Mouse (Mus musculus) spleen, adult 10 weeks (tissue): ENCODE measurements around the gene Krt33a. TPM values are rescaled to one million over a fixed set of nuclear protein-coding genes. Genes with fewer than 3 reads are reported as not detected.

Experiments used
- polyA plus RNA-seq: library from polyadenylated mRNA; stranded (reverse); fragments of 350-450 nt; fragmentation: Illumina TruSeq; extraction: RNeasy Lipid Tissue Mini Kit (QIAGEN cat#74804); gene quantifications from one replicate; pipeline ENCODE4 v1.2.3, GENCODE M21; 2015; ENCODE audit warnings: low replicate concordance; ENCODE audit not compliant: insufficient read depth

Krt33a gene
- polyA plus RNA-seq = not detected

DNA sequence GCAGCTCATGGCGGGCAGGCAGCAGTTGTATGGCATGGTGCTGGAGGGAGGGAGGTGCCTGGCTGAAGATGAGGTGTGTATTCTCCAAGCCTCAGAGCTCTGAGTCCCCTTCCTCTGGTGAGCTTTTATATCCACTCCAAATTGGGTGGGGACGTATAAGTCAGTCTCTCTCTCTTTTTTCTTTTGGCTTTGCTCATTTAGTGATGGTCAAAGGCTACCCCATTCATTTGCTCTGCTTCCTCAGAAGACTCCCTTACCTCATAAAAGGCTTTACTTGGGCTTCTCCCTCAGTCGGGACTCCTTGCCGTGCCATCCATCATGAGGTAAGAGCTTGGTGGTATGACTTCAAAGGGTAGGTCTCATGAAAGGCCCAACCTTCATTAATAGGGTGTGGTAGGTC, at the start of gene Krt33a:
TSS of gene Krt33a (minus strand) at position 101 of the 400 bp plus-strand sequence.

GRCm38 (mm10) chr11:100050451-100050850, 34.4 kb upstream of the Krt33a start, which contains the start of gene Krt31:
Krt31 (minus strand) TSS chr11:100050551.

GRCm38 (mm10) chr11:100041454-100041853, 25.4 kb upstream of the Krt33a start, which contains the start of gene Krt34:
Krt34 (minus strand) TSS chr11:100041554.

DNA sequence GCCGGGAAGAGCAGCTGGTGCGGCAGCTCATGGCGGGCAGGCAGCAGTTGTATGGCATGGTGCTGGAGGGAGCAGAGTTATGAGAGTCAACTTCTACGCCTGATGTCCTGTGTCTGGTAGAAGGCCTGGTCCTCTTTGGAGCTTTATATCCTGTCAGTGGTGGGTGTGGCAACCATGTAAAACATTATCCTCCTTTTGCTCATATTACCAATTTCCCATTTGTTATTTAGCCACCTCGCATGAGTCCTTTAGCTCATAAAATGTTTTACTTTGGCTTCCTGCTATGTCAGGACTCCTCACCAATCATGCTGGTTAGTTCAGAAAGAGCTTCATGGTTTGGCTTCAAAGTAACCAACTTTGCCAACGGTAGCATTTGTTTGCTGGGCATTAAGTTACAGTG, 13.8 kb upstream of the Krt33a start, which contains the start of gene Krt33b:
TSS of gene Krt33b (minus strand) at position 101 of the 400 bp plus-strand sequence.

GRCm38 (mm10) chr11:99993620-99994383, 22.2 kb downstream of the Krt33a start, which contains the start of gene Krtap17-1:
Krtap17-1 (minus strand) TSS chr11:99993994.

DNA sequence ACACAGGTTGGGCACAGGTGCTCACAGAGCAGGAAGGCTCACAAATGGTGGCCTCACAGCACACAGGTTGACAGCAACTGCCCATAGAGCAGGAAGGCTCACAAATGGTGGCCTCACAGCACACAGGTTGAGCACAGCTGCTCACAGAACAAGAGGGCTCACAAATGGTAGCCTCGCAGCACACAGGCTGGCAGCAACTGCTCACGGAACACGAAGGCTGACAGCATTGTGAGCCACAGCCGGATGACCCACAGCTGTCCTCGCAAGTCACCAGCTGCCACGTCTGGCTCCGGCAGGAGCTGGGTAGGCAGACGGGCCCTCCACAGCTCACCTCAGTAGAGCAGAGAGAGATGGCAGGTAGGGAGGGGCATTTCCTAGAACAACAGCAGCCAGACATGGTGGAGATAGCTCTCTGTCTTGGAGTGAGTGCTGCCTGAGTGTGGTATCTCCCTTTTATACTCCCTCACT, 29.8 kb downstream of the Krt33a start, which contains the start of gene Krtap16-1:
TSS of gene Krtap16-1 (minus strand) at position 418 of the 468 bp plus-strand sequence.

DNA sequence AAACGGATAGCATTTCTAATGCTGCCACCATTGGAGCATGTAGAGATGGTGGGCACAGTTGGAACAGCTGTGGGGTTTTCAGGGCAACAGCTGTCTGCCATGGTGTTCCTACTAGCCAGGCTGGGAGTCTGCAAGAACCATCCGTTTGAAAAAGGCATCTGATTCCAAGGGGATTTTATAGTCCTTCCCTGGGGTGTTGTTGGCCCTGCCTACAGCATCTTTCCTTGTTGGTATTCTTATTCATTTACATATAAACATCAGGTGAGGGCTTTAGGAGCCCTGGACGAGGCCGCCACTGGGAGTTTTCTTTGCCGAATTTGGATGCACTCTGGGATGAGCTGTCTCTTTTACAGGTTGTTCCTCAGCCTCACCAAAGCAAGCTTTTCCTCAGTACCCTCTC, 37.1 kb downstream of the Krt33a start, which contains the start of gene Krtap29-1:
TSS of gene Krtap29-1 (minus strand) at position 101 of the 400 bp plus-strand sequence.

Other genes starting within 250 kb of the Krt33a start
- gene Gm11595, start 243.3 kb downstream of the Krt33a start, polyA plus RNA-seq = not detected
- gene Krtap4-8, start 235.5 kb downstream of the Krt33a start, polyA plus RNA-seq = not detected
- not detected for gene Krtap4-9, start 231.0 kb downstream of the Krt33a start, polyA plus RNA-seq
- not detected for gene Gm11596, start 222.7 kb downstream of the Krt33a start, polyA plus RNA-seq
- not detected for gene Gm11569, start 217.3 kb downstream of the Krt33a start, polyA plus RNA-seq
- gene Gm11554, start 211.8 kb downstream of the Krt33a start, polyA plus RNA-seq = not detected
- gene Krtap4-13, start 206.3 kb downstream of the Krt33a start, polyA plus RNA-seq = not detected
- gene Gm11564, start 200.5 kb downstream of the Krt33a start, polyA plus RNA-seq = not detected
- not detected for gene 2300003K06Rik, start 178.1 kb downstream of the Krt33a start, polyA plus RNA-seq
- gene Krtap4-16, start 164.6 kb downstream of the Krt33a start, polyA plus RNA-seq = not detected
- gene Gm11568, start 158.3 kb downstream of the Krt33a start, polyA plus RNA-seq = not detected
- gene Gm11559, start 151.7 kb downstream of the Krt33a start, polyA plus RNA-seq = not detected
- gene Krtap9-1, start 142.8 kb downstream of the Krt33a start, polyA plus RNA-seq = not detected
- gene Gm11567, start 137.0 kb downstream of the Krt33a start, polyA plus RNA-seq = not detected
- gene Krtap31-1, start 108.3 kb downstream of the Krt33a start, polyA plus RNA-seq = not detected
- not detected for gene Gm11565, start 101.5 kb downstream of the Krt33a start, polyA plus RNA-seq
- not detected for gene Krtap31-2, start 79.9 kb downstream of the Krt33a start, polyA plus RNA-seq
- gene Krtap9-5, start 67.7 kb downstream of the Krt33a start, polyA plus RNA-seq = not detected
- gene Krtap29-1, start 37.2 kb downstream of the Krt33a start, polyA plus RNA-seq = not detected
- gene Krtap16-1, start 29.6 kb downstream of the Krt33a start, polyA plus RNA-seq = not detected
- gene Krtap17-1, start 22.2 kb downstream of the Krt33a start, polyA plus RNA-seq = not detected
- gene Krt33b, start 13.7 kb upstream of the Krt33a start, polyA plus RNA-seq = not detected
- not detected for gene Krt34, start 25.3 kb upstream of the Krt33a start, polyA plus RNA-seq
- not detected for gene Krt31, start 34.3 kb upstream of the Krt33a start, polyA plus RNA-seq
- gene Krt32, start 72.0 kb upstream of the Krt33a start, polyA plus RNA-seq = not detected
- not detected for gene Krt35, start 80.0 kb upstream of the Krt33a start, polyA plus RNA-seq
- not detected for gene Krt36, start 89.4 kb upstream of the Krt33a start, polyA plus RNA-seq
- gene Krt13, start 105.4 kb upstream of the Krt33a start, polyA plus RNA-seq = not detected
- gene Krt15, start 119.7 kb upstream of the Krt33a start, polyA plus RNA-seq = not detected
- gene Krt19, start 132.5 kb upstream of the Krt33a start, polyA plus RNA-seq = 0.37 TPM
- gene Krt9, start 177.0 kb upstream of the Krt33a start, polyA plus RNA-seq = not detected
- not detected for gene Krt14, start 191.3 kb upstream of the Krt33a start, polyA plus RNA-seq
- not detected for gene Krt16, start 232.7 kb upstream of the Krt33a start, polyA plus RNA-seq
- not detected for gene Krt17, start 244.8 kb upstream of the Krt33a start, polyA plus RNA-seq